Mouse (Mus musculus) hindbrain, embryonic 14.5 days (tissue): ENCODE measurements around the gene Mbnl1. TPM values are rescaled to one million over a fixed set of nuclear protein-coding genes. Genes with fewer than 3 reads are reported as not detected.

ENCODE experiments used
- ATAC-seq: fragments of 200-750 bp; cut with Nextera tagmentation; 2 replicates; pipeline ENCODE4 v1.8.0; 2017; ENCODE audit warnings: moderate number of reproducible peaks, mild to moderate bottlenecking, moderate TSS enrichment, moderate library complexity; ENCODE audit not compliant: low FRiP score
- DNase-seq: peaks from one replicate; pipeline ENCODE4 v3.0.0-alpha.2; 2015; ENCODE audit warnings: low spot score
- H3K27ac ChIP-seq: fragments of 300-500 bp; sonication (generic); 2 replicates; pipeline ENCODE4 v1.5.1; 2014; ENCODE audit warnings: mild to moderate bottlenecking, moderate library complexity
- H3K27me3 ChIP-seq: fragments of 300-500 bp; sonication (generic); 2 replicates; pipeline ENCODE4 v1.6.1; 2014; ENCODE audit warnings: mild to moderate bottlenecking, low read length, mixed read lengths; ENCODE audit not compliant: control insufficient read depth, insufficient read depth
- H3K36me3 ChIP-seq: fragments of 300-500 bp; sonication (generic); replicated peaks from 2 replicates; pipeline ENCODE4 v1.6.1; 2014; ENCODE audit not compliant: control insufficient read depth, insufficient read depth
- H3K4me1 ChIP-seq: fragments of 300-500 bp; sonication (generic); replicated peaks from 2 replicates; pipeline ENCODE4 v1.6.1; 2014; ENCODE audit warnings: antibody characterized with exemption, low read length, mixed read lengths; ENCODE audit not compliant: control insufficient read depth, insufficient read depth
- H3K4me2 ChIP-seq: fragments of 300-500 bp; sonication (generic); replicated peaks from 2 replicates; pipeline ENCODE4 v1.6.1; 2014; ENCODE audit warnings: mild to moderate bottlenecking, moderate library complexity
- H3K4me3 ChIP-seq: fragments of 300-500 bp; sonication (generic); replicated peaks from 2 replicates; pipeline ENCODE4 v1.5.1; 2014; ENCODE audit warnings: mild to moderate bottlenecking, low read length
- H3K9ac ChIP-seq: fragments of 300-500 bp; sonication (generic); 2 replicates; pipeline ENCODE4 v1.6.1; 2014
- H3K9me3 ChIP-seq: fragments of 300-500 bp; sonication (generic); 2 replicates; pipeline ENCODE4 v1.6.1; 2016; ENCODE audit warnings: low read length; ENCODE audit not compliant: control insufficient read depth
- WGBS: fragments of 180-500 bp; shearing (Covaris S2); extraction: QIAGEN DNeasy Blood & Tissue Kit; methylation state at CpG from one replicate; pipeline ENCODE4 v1.1.7; 2014; 5-methylcytosine and 5-hydroxymethylcytosine counted together
- polyA plus RNA-seq: library from polyadenylated mRNA; unstranded; fragments of >200 nt; fragmentation: Nextera tagmentation; extraction: Ambion mirVana; gene quantifications from 2 replicates; pipeline ENCODE4 v1.2.1, GENCODE M21; 2014

Gene Mbnl1
- polyA plus RNA-seq, 1 experiment from 2014 or later, result 63.2 TPM

DNA sequence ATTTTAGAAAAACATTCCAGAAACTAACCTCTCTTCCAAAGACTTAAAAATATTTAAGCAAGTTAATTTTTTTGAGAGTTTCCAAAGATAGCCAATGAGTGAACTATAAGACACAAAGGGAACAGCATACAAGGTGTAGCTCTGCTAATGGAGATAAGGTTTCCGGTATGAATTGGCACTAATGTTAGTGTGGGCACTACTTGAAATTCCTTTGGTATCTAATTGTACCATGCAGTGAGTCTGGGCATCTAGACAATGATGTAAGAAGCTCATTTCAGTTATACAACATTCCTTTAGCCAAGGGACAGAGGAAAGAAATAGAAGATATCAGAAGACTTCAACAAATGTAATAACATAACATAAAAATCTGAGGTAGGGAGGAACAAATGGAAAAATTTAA is 175.7 kb downstream of the Mbnl1 start:
- WGBS, result 98% methylated on average over 1 of the region's 1 CpGs
- Histone ChIP-seq H3K9ac (no peak overlapping the region), H3K27me3 (no peaks in the 10 kb centered on the region)

GRCm38 (mm10) chr3:60660762-60661161 is 188.1 kb downstream of the Mbnl1 start:
- Histone ChIP-seq H3K4me1 (no peaks in the 10 kb centered on the region), H3K9me3 (no peaks in the 10 kb centered on the region), H3K9ac (no peak overlapping the region), H3K36me3 (no peaks in the 10 kb centered on the region), H3K27me3 (no peaks in the 10 kb centered on the region), H3K27ac (no peak overlapping the region), H3K4me3 (no peak overlapping the region), H3K4me2 (no peak overlapping the region)
- 98% methylated on average over 2 of the region's 2 CpGs for WGBS
- ATAC-seq, result no peak
- DNase-seq, result no peak

More for the DNA sequence above, 175.7 kb downstream of the Mbnl1 start:
- no peak overlapping the region for H3K27ac ChIP-seq
- H3K4me1 ChIP-seq, result no peaks in the 10 kb centered on the region
- DNase-seq, result no peak
- no peaks in the 10 kb centered on the region for H3K9me3 ChIP-seq
- ATAC-seq, result no peak
- H3K4me2 ChIP-seq, result no peak overlapping the region
- no peak overlapping the region for H3K4me3 ChIP-seq
- H3K36me3 ChIP-seq, result no peaks in the 10 kb centered on the region
